Mouse (Mus musculus): ENCODE data around the gene Tmtc1. TPM values are rescaled to one million over a fixed set of nuclear protein-coding genes. Genes with fewer than 3 reads are reported as not detected.

Gene Tmtc1
- polyA plus RNA-seq, 1 experiment from 2014 or later = 1.7 TPM

DNA sequence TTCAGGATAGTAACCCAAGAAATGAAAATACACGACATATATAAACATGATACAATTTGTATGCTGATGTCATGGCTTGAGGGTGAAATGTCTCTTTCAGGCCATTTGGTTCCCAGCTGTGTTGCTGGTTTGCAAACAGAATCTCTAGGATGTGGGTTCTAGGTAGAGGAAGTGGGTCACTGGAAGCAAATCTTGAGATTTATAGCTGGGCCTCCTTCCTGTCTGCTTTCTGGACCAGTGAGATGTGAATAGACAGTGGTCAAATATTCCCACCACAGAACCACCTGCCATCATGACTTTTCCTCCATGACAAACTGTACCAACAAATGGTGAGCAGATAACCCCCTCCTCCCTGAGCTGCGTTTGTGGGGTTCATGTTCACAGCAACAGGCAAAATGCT is 186.4 kb downstream of the Tmtc1 start:
- no peak overlapping the region for H3K4me2 ChIP-seq
- H3K27me3 ChIP-seq = no peaks in the 10 kb centered on the region
- H3K36me3 ChIP-seq = no peaks in the 10 kb centered on the region
- H3K27ac ChIP-seq = no peak overlapping the region
- no peak overlapping the region for H3K9ac ChIP-seq
- no peaks in the 10 kb centered on the region for H3K9me3 ChIP-seq
- H3K4me3 ChIP-seq = no peak overlapping the region
- 66% methylated on average over 2 of the region's 2 CpGs for WGBS
- ATAC-seq (ENCODE audit: insufficient number of reproducible peaks, insufficient read depth, low FRiP score, low TSS enrichment, low read depth) = no peak
- peaks cover 19% of the 10 kb centered on the region for H3K4me1 ChIP-seq

DNA sequence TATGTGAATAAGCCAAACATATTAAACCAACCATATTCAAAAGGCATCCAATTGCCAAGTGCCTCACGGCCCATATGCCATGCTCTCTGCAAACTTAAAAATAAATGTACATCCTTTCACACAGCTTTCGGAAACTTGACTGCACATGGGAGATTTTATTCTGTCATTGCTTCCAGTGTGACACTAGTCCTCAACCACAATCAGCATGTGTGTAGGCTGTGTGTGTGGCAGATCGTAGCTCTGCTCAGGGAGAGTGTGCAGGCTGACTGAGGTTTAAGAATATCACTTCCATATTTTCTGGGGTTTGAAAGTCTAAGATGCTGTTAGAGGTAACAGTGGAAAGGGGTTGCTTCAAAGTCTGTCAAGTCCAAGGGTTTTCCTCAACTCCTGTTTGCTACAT is 188.1 kb downstream of the Tmtc1 start:
- ATAC-seq (ENCODE audit: insufficient number of reproducible peaks, insufficient read depth, low FRiP score, low TSS enrichment, low read depth) = no peak
- WGBS = 69% methylated on average over 3 of the region's 3 CpGs

GRCm38 (mm10) chr6:148255395-148256053 is 188.7 kb downstream of the Tmtc1 start:
- Histone ChIP-seq H3K4me1 (peaks cover 17% of the 10 kb centered on the region), H3K27ac (no peak overlapping the region), H3K4me3 (no peak overlapping the region), H3K9ac (no peak overlapping the region), H3K27me3 (no peaks in the 10 kb centered on the region), H3K36me3 (no peaks in the 10 kb centered on the region), H3K9me3 (no peaks in the 10 kb centered on the region), H3K4me2 (no peak overlapping the region)
- 68% methylated on average over 1 of the region's 1 CpGs for WGBS
- ATAC-seq (ENCODE audit: insufficient number of reproducible peaks, insufficient read depth, low FRiP score, low TSS enrichment, low read depth) = no peak

More for the DNA sequence above, 188.1 kb downstream of the Tmtc1 start:
- Histone ChIP-seq H3K27ac (no peak overlapping the region), H3K9me3 (no peaks in the 10 kb centered on the region), H3K27me3 (no peaks in the 10 kb centered on the region), H3K9ac (no peak overlapping the region), H3K4me3 (no peak overlapping the region), H3K4me2 (no peak overlapping the region), H3K36me3 (no peaks in the 10 kb centered on the region), H3K4me1 (peaks cover 21% of the 10 kb centered on the region)

DNA sequence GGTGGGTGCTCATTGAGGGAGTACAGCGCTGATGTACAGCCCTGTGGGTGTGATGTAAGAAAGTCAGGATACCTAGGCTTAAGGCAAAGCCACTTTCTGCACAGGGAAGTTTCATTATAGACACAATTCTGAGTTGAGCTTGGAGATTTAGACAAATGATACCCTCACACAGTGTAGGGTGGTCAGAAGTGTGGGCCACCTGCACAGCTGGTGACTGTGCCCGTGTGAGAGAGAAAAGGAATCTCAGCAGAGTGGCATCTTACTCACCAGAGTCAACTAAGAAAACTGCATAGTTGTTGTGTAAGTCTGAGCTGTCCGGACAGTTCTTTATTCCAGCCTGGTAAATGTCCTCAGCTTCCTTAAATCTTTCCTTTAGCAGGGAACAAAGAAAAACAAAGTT is 195.0 kb downstream of the Tmtc1 start:
- Histone ChIP-seq H3K9me3 (no peaks in the 10 kb centered on the region), H3K9ac (no peak overlapping the region), H3K4me1 (peaks cover 14% of the 10 kb centered on the region; the same call in 1 of the 2 replicates), H3K4me3 (no peak overlapping the region), H3K36me3 (no peaks in the 10 kb centered on the region), H3K4me2 (no peak overlapping the region), H3K27me3 (no peaks in the 10 kb centered on the region), H3K27ac (no peak overlapping the region)
- 70% methylated on average over 3 of the region's 3 CpGs for whole genome bisulfite sequencing
- ATAC-seq (ENCODE audit: insufficient number of reproducible peaks, insufficient read depth, low FRiP score, low TSS enrichment, low read depth) = no peak

- Histone ChIP-seq H3K4me3 (no peak overlapping the region), H3K9me3 (no peaks in the 10 kb centered on the region), H3K4me1 (peaks cover 14% of the 10 kb centered on the region; the same call in 1 of the 2 replicates), H3K36me3 (no peaks in the 10 kb centered on the region), H3K27ac (no peak overlapping the region), H3K4me2 (no peak overlapping the region), H3K27me3 (no peaks in the 10 kb centered on the region), H3K9ac (no peak overlapping the region)
- ATAC-seq (ENCODE audit: insufficient number of reproducible peaks, insufficient read depth, low FRiP score, low TSS enrichment, low read depth) = no peak
- 42% methylated on average over 2 of the region's 2 CpGs for WGBS
These were observed 195.6 kb downstream of the Tmtc1 start for GRCm38 (mm10) chr6:148248625-148249024.

GRCm38 (mm10) chr6:148246544-148246943 is 197.6 kb downstream of the Tmtc1 start:
- 0 out of 2 replicates have a peak, but pooled peaks have one; percentile 26 for ATAC-seq (ENCODE audit: insufficient number of reproducible peaks, insufficient read depth, low FRiP score, low TSS enrichment, low read depth)

DNA sequence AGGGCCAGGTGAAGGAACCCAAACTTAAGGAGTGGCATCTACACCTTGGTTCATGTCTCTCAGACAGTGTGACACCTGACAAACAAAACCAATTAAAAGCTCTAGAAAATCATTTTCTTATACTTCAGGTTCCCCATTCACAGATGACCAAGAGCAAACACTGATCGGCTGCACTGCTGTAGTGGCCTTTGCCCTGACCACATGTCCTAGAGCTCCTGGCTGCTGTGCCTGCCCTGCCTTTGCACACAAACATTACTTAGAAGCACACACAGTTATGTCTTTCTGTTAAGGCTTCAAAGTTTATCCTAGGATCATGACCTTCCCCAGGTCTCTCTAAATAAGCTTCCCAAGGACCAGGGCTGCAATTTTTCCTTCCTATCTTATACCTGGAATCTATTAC is 199.4 kb downstream of the Tmtc1 start:
- Histone ChIP-seq H3K9ac (no peak overlapping the region), H3K36me3 (no peaks in the 10 kb centered on the region), H3K4me2 (no peak overlapping the region), H3K27me3 (no peaks in the 10 kb centered on the region), H3K4me3 (no peak overlapping the region), H3K9me3 (no peaks in the 10 kb centered on the region), H3K4me1 (0 out of 2 replicates have a peak, but pooled peaks cover 3% of the 10 kb centered on the region), H3K27ac (no peak overlapping the region)
- 75% methylated on average over 1 of the region's 1 CpGs for WGBS
- no peak for ATAC-seq (ENCODE audit: insufficient number of reproducible peaks, insufficient read depth, low FRiP score, low TSS enrichment, low read depth)

More at GRCm38 (mm10) chr6:148246544-148246943, 197.6 kb downstream of the Tmtc1 start:
- Histone ChIP-seq H3K36me3 (no peaks in the 10 kb centered on the region), H3K4me3 (no peak overlapping the region), H3K4me2 (no peak overlapping the region), H3K4me1 (0 out of 2 replicates have a peak, but pooled peaks cover 3% of the 10 kb centered on the region), H3K27me3 (no peaks in the 10 kb centered on the region), H3K9me3 (no peaks in the 10 kb centered on the region), H3K9ac (no peak overlapping the region), H3K27ac (no peak overlapping the region)
- 76% methylated on average over 7 of the region's 7 CpGs for WGBS

- no peak overlapping the region for H3K9ac ChIP-seq
- H3K27me3 ChIP-seq = no peaks in the 10 kb centered on the region
- H3K36me3 ChIP-seq = no peaks in the 10 kb centered on the region
- H3K4me3 ChIP-seq = no peak overlapping the region
- 65% methylated on average over 3 of the region's 3 CpGs for WGBS
- H3K4me1 ChIP-seq = no peaks in the 10 kb centered on the region
- no peak for ATAC-seq (ENCODE audit: insufficient number of reproducible peaks, insufficient read depth, low FRiP score, low TSS enrichment, low read depth)
- no peak overlapping the region for H3K27ac ChIP-seq
- H3K4me2 ChIP-seq = no peak overlapping the region
- no peaks in the 10 kb centered on the region for H3K9me3 ChIP-seq
These were observed 201.9 kb downstream of the Tmtc1 start for GRCm38 (mm10) chr6:148242304-148242703.

DNA sequence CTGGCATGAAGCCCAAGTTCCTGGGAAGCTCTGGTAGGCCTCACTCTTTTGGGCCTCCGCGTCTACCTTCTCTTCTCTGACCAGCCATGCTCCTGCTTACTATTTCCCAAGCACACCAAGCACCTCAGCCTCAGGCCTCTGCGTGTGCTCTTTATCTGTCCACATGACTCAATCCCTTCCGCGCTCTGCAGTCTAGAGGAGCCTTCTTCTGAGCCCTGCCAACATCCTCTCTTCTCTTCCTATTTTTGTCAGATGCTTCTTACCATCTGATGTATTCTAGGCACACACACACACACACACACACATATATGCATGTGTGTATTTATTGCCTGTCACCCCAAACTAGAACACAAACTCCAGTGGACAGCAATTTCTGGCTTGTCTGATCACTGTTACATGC is 202.5 kb downstream of the Tmtc1 start:
- Histone ChIP-seq H3K27me3 (no peaks in the 10 kb centered on the region), H3K4me3 (no peak overlapping the region), H3K9ac (no peak overlapping the region), H3K9me3 (no peaks in the 10 kb centered on the region), H3K27ac (no peak overlapping the region), H3K36me3 (no peaks in the 10 kb centered on the region), H3K4me1 (no peaks in the 10 kb centered on the region), H3K4me2 (no peak overlapping the region)
- 91% methylated on average over 5 of the region's 5 CpGs for WGBS
- no peak for ATAC-seq (ENCODE audit: insufficient number of reproducible peaks, insufficient read depth, low FRiP score, low TSS enrichment, low read depth)

DNA sequence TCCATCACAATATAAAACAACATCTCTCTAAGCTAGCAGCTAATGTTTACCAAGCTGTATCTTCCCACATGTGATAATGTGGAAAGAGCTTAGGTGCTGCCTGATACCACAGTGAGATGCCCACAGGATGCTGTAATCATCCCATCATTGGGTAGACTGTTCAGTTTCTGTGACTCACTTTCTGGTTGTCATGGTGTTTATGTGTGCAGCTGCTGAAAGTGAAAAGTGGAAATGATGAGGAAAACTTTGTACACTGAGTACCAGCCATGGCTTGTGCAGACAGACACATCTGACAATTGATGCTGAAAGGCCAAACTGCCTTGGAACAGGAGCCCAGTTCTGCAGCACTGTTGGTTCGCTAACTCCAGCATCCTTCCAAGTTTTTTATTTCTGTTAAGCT is 204.9 kb downstream of the Tmtc1 start:
- Histone ChIP-seq H3K27me3 (no peaks in the 10 kb centered on the region), H3K27ac (no peak overlapping the region), H3K4me2 (no peak overlapping the region), H3K36me3 (no peaks in the 10 kb centered on the region), H3K9me3 (no peaks in the 10 kb centered on the region), H3K4me3 (no peak overlapping the region), H3K9ac (no peak overlapping the region), H3K4me1 (no peaks in the 10 kb centered on the region)
- no peak for ATAC-seq (ENCODE audit: insufficient number of reproducible peaks, insufficient read depth, low FRiP score, low TSS enrichment, low read depth)
- WGBS = 89% methylated on average over 1 of the region's 1 CpGs

DNA sequence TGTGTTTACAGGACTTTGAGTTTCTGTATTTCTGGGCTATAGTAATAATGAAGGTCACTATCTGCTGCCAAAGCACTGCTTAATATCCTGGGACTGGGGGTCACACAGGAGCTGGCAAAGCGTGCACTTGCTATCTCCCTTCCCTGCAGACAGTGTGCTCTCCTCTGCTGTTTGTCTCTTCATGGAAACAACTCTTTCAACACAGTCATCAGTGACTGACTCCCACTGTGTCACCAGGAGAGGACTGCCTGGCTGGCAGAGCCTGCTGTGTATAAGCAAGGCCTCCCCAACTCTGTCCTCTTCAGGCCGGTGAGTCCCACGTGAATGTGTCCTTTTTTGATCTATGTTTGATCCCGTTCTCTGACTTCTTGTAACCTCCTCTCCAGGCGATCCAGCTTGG is 206.7 kb downstream of the Tmtc1 start:
- no peak overlapping the region for H3K4me2 ChIP-seq
- no peak overlapping the region for H3K27ac ChIP-seq
- H3K9ac ChIP-seq = no peak overlapping the region
- WGBS = 61% methylated on average over 5 of the region's 5 CpGs
- no peak overlapping the region for H3K4me3 ChIP-seq
- peaks cover 4% of the 10 kb centered on the region; the same call in 1 of the 2 replicates for H3K4me1 ChIP-seq
- H3K9me3 ChIP-seq = no peaks in the 10 kb centered on the region
- no peak for ATAC-seq (ENCODE audit: insufficient number of reproducible peaks, insufficient read depth, low FRiP score, low TSS enrichment, low read depth)
- no peaks in the 10 kb centered on the region for H3K27me3 ChIP-seq
- H3K36me3 ChIP-seq = no peaks in the 10 kb centered on the region

DNA sequence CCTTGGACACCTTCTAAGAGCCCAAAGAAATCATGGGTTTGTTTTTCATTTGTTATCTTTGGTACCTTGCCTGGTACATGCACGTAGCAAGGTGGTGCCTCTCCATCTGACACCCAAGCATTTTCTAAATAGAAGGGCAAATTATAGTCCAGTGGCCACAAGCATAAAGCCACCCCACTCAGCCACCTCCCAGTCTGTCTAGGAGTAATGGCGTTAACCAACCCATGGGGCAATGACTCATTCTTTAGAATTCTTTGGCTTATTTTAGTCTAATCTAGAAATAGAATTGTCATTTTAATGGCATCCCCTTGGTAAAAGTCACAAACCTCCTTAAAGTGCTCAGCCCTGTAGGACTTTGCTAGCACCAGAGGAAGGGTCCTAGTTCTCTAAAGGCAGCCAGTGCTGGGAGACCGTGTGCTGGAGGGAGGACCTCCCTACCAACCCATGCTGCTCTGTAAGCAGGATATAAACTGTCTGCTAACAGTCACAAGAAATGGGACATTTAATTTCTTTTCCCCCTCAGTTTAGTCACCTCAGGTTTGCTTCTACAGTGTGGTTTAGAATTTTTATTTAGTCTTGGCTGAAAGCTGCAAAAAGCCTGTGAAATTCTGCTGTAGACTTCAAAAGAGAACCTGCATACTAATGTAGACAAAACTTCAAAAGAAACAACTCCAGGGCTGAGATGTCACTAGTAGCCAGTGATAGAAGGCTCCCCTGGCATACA is 209.9 kb downstream of the Tmtc1 start:
- no peak for ATAC-seq (ENCODE audit: insufficient number of reproducible peaks, insufficient read depth, low FRiP score, low TSS enrichment, low read depth)
- Histone ChIP-seq H3K4me3 (no peak overlapping the region), H3K9me3 (no peaks in the 10 kb centered on the region), H3K4me1 (peaks cover 4% of the 10 kb centered on the region; the same call in 1 of the 2 replicates), H3K27ac (no peak overlapping the region), H3K36me3 (no peaks in the 10 kb centered on the region), H3K9ac (no peak overlapping the region), H3K27me3 (no peaks in the 10 kb centered on the region), H3K4me2 (no peak overlapping the region)
- 76% methylated on average over 3 of the region's 3 CpGs for WGBS

All from embryonic facial prominence, embryonic 13.5 days (tissue).